Mouse (Mus musculus) testis, postnatal 10 days (tissue): ENCODE results near the gene Tanc2.

ENCODE experiments used
- DNase-seq: peaks from one replicate; pipeline ENCODE4 v3.0.0; 2021; ENCODE audit warnings: low spot score

Tanc2 gene

DNA sequence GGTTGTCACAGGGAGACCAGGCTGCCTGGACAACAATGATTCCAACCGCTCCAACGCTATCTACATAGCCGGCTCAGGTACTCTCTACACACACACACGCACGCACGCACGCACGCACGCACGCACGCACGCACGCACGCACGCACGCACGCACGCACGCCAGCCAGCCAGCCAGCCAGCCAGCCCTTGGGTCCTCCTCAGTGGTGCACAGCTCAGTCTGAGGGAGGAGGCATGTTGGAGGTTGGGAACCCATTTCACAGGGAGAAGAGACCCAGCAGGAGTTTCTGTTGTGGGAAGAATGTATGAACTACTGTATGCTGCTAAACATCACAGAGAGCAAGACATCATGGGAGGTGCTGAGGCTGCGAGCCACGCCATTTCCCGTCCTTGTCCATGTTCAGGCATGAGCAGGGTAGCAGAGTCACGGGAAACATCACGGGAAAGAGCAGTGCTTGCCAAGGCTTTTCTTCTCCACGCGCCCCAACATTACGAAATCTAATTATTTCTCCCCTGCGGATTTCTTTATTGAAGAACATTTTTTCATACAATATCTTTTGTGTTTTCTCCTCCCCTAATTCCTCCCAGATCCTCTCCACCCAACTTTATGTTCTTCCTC is 366.1 kb downstream of the Tanc2 start:
- no peak for DNase-seq

- no peak for DNase-seq
Observed at GRCm38 (mm10) chr11:105957501-105957900, 367.7 kb downstream of the Tanc2 start.

DNA sequence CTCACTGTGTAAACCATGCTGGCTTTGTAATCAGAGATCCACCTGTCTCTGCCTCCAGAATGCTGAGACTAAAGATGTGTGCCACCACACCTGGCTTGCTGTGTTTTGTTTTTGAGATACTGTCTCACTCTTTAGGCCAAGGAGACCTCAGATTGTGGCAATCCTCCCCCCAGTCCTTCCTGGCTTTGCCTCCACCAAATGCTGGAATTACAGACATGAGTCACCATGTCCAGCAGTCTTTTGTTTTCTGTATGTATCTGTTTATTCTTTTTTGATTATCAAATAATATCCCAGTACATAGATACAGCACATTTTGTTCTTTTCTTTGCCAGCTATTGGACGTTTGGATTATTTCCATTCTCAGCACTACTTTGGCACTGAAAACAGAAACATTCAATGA is 368.8 kb downstream of the Tanc2 start:
- no peak for DNase-seq

DNA sequence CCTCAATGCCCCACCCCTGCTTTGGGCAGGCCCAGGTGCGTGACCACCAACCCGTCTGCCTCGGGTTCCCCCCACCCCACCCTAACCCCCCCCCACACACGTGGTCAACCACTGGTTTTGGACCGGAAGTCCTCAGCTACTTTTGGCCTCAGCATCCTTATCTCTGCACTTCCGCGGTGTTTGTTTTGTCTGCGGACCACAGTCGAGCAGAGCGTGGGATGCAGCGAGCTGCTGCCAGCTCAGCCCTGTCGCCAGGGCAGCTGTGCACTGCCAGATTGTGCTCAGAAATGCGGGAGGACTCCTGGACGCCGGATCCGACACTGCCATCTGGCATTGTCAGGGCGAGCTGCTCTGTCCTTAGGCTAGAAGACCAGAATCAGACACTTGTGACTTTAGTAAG is 369.6 kb downstream of the Tanc2 start:
- peak; percentile 64 for DNase-seq

GRCm38 (mm10) chr11:105964691-105965090 is 374.9 kb downstream of the Tanc2 start:
- DNase-seq: no peak

- DNase-seq: no peak
Observed at GRCm38 (mm10) chr11:105966288-105966687, 376.5 kb downstream of the Tanc2 start.

DNA sequence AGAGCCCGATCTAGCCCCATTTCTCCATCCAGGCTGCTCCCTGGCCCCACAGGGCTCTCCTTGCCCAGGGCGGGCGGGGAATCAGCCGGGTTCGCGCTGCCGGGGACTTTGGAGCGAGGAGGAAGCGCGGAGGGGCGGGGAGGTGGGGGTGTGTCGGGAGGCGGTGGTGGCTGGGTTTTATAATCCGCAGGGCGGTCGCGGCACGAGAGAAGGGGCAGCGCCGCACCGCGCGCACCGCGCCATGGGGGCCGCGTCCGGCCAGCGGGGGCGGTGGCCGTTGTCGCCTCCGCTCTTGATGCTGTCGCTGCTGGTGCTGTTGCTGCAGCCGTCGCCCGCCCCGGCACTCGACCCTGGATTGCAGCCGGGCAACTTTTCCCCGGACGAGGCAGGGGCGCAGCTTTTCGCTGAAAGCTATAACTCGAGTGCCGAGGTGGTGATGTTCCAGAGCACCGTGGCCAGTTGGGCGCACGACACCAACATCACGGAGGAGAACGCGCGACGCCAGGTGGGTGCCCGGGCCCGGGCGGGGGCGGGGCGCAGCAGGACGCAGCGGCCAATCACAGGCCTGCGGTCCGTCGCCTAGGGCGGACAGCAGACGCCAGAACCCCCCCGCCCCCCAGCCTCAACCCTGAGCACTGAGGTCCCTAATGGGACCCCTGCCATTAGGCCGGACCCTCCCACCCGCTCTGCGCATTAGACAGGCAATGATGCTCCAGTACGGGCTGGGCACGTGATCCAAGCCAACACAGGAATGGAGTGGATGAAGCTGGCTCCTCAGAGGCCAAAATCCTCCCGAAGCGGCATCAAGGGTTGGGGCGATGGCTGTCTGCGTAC is 378.2 kb downstream of the Tanc2 start, which contains the start of gene Ace:
TSS of gene Ace (plus strand) at position 205 of the 834 bp plus-strand sequence.
- peak; percentile 66 for DNase-seq

GRCm38 (mm10) chr11:105968948-105969347 is 379.2 kb downstream of the Tanc2 start:
- peak; percentile 43 for DNase-seq

GRCm38 (mm10) chr11:105969516-105969915 is 379.7 kb downstream of the Tanc2 start:
- DNase-seq: peak; percentile 86

DNA sequence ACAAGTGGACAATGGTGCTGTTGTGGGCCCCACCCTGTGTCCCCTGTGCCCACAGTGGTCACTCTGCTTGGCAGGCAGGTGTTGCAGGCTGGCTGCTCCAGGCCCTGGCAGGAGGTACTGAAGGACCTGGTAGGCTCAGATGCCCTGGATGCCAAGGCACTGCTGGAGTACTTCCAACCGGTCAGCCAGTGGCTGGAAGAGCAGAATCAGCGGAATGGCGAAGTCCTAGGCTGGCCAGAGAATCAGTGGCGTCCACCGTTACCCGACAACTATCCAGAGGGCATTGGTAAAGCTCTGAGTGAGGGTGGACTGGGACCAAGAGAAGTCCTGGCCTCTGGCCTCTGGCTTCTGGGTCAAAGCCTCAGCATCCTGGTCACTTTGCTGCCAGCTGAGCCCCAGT is 384.8 kb downstream of the Tanc2 start:
- no peak for DNase-seq

GRCm38 (mm10) chr11:105975050-105975449 is 385.3 kb downstream of the Tanc2 start:
- DNase-seq: no peak

DNA sequence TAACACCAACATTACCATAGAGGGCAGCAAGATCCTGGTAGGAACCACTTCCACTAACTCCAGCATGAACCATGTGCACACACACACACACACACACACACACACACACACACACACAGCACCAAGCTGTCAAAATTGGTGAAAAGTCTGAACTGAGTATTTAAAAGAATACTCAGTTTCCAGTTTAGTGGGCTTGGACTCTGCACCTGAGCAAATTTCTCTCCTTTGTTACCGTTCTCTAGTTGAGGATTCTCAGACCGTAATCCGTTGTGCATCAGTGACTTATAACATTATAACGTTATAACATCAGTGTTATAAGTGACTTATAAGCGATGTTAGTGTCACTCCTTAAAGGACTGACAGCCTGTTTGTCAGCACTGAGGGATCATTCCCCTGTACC is 385.9 kb downstream of the Tanc2 start:
- no peak for DNase-seq

DNA sequence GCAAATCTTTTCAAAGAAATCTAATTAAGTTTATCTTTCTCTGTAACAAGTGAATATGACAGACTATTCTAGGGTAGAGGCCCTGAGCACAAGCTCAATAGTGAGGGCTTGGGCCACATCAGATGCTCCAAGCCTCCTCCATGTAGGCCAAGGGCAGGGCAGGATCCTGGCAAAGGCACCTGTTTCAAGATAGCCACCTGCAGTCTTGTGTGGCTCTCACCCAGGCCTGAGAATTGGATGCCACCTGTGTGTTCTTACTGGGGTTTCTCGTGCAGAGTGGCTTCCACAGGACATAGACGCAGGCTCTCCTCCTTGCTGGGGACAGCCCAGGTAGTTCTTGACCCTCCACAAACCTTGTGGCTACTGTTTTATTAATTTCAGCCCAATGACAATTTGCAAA is 388.4 kb downstream of the Tanc2 start:
- no peak for DNase-seq

- DNase-seq: no peak
Observed at GRCm38 (mm10) chr11:105978634-105979033, 388.8 kb downstream of the Tanc2 start.
